Mouse (Mus musculus) regulatory T cell (primary cell): ENCODE measurements around the gene Foxc2.

Experiments used
- in situ Hi-C: fragments of 300-600 bp; cut with MboI, MseI; formaldehyde crosslinking; loops from one replicate; pipeline ENCODE4 v1.15.1; 2025; ENCODE audit warnings: high pct_unique_total_duplicates

The Foxc2 gene

GRCm38 (mm10) chr8:121117186-121117651, 1.2 kb downstream of the Foxc2 start:
- in situ Hi-C loops = loop anchor here (25.0 kb wide), 1 partner anchor 795 kb away; the partner anchor contains the start of gene Slc7a5

- in situ Hi-C loops = loop anchor here (25.0 kb wide), 1 partner anchor 794 kb away; the partner anchor contains the start of gene Slc7a5
These were observed 1.9 kb downstream of the Foxc2 start for GRCm38 (mm10) chr8:121117906-121118305.

GRCm38 (mm10) chr8:121118634-121119420, 2.9 kb downstream of the Foxc2 start:
- in situ Hi-C loops = loop anchor here (25.0 kb wide), 1 partner anchor 793 kb away; the partner anchor contains the start of gene Slc7a5

- in situ Hi-C loops = loop anchor here (5.0 to 25.0 kb wide), 3 partner anchors 92 to 792 kb away; partner anchors contain the start of gene Slc7a5
These were observed 3.9 kb downstream of the Foxc2 start for GRCm38 (mm10) chr8:121119635-121120455.

- in situ Hi-C loops = loop anchor here (5.0 to 25.0 kb wide), 3 partner anchors 92 to 792 kb away; partner anchors contain the start of gene Slc7a5
These were observed 4.8 kb downstream of the Foxc2 start for GRCm38 (mm10) chr8:121120456-121121419.

- in situ Hi-C loops = loop anchor here (5.0 to 25.0 kb wide), 3 partner anchors 91 to 791 kb away; partner anchors contain the start of gene Slc7a5
These were observed 5.7 kb downstream of the Foxc2 start for GRCm38 (mm10) chr8:121121704-121122103.

- in situ Hi-C loops = loop anchor here (5.0 to 25.0 kb wide), 3 partner anchors 90 to 790 kb away; partner anchors contain the start of gene Slc7a5
These were observed 6.4 kb downstream of the Foxc2 start for GRCm38 (mm10) chr8:121122368-121122767.

- in situ Hi-C loops = loop anchor here (5.0 to 25.0 kb wide), 3 partner anchors 89 to 789 kb away; partner anchors contain the start of gene Slc7a5
These were observed 7.1 kb downstream of the Foxc2 start for GRCm38 (mm10) chr8:121123113-121123512.

- in situ Hi-C loops = loop anchor here (5.0 to 25.0 kb wide), 3 partner anchors 88 to 788 kb away; partner anchors contain the start of gene Slc7a5
These were observed 8.7 kb downstream of the Foxc2 start for GRCm38 (mm10) chr8:121124547-121125239.

- in situ Hi-C loops = loop anchor here (10.0 kb wide), 1 partner anchor 369 kb away; no protein-coding TSS in a partner anchor
These were observed 9.4 kb downstream of the Foxc2 start for GRCm38 (mm10) chr8:121125311-121125876.

- in situ Hi-C loops = loop anchor here (10.0 kb wide), 1 partner anchor 369 kb away; no protein-coding TSS in a partner anchor
These were observed 10.2 kb downstream of the Foxc2 start for GRCm38 (mm10) chr8:121126191-121126590.

- in situ Hi-C loops = loop anchor here (10.0 kb wide), 1 partner anchor 368 kb away; no protein-coding TSS in a partner anchor
These were observed 10.7 kb downstream of the Foxc2 start for GRCm38 (mm10) chr8:121126694-121127093.

GRCm38 (mm10) chr8:121127291-121127701, 11.3 kb downstream of the Foxc2 start:
- in situ Hi-C loops = loop anchor here (10.0 kb wide), 1 partner anchor 368 kb away; no protein-coding TSS in a partner anchor

GRCm38 (mm10) chr8:121127756-121128375, 11.9 kb downstream of the Foxc2 start, which contains the start of gene Foxl1:
TSS of gene Foxl1 (plus strand) at chr8:121127940.
- in situ Hi-C loops = loop anchor here (10.0 kb wide), 1 partner anchor 367 kb away; no protein-coding TSS in a partner anchor

GRCm38 (mm10) chr8:121128531-121129264, 12.7 kb downstream of the Foxc2 start:
- in situ Hi-C loops = loop anchor here (10.0 kb wide), 1 partner anchor 366 kb away; no protein-coding TSS in a partner anchor

GRCm38 (mm10) chr8:121129265-121129940, 13.4 kb downstream of the Foxc2 start:
- in situ Hi-C loops = loop anchor here (10.0 kb wide), 1 partner anchor 365 kb away; no protein-coding TSS in a partner anchor

- in situ Hi-C loops = no loop called here
These were observed 14.6 kb downstream of the Foxc2 start for GRCm38 (mm10) chr8:121130522-121130921.
